Mouse (Mus musculus): ENCODE data around the gene Esrra. TPM values are rescaled to one million over a fixed set of nuclear protein-coding genes. Genes with fewer than 3 reads are reported as not detected.

The Esrra gene
- total RNA-seq, 1 experiment from 2014 or later = 18.2 TPM

GRCm38 (mm10) chr19:6922901-6923735 is 1.5 kb upstream of the Esrra start:
- no peak for ATAC-seq (replicated peaks; ENCODE audit: low read depth, poor library complexity, severe bottlenecking)

GRCm38 (mm10) chr19:6920741-6921636 is 624 bp downstream of the Esrra start:
- no peak for ATAC-seq (replicated peaks; ENCODE audit: low read depth, poor library complexity, severe bottlenecking)

- ATAC-seq (replicated peaks; ENCODE audit: low read depth, poor library complexity, severe bottlenecking) = no peak
Measured at GRCm38 (mm10) chr19:6919876-6920740, 1.5 kb downstream of the Esrra start.

GRCm38 (mm10) chr19:6919431-6919830 is 2.2 kb downstream of the Esrra start:
- no peak for ATAC-seq (replicated peaks; ENCODE audit: low read depth, poor library complexity, severe bottlenecking)

- ATAC-seq (replicated peaks; ENCODE audit: low read depth, poor library complexity, severe bottlenecking) = no peak
Measured at GRCm38 (mm10) chr19:6918321-6918720, 3.3 kb downstream of the Esrra start.

- no peak for ATAC-seq (replicated peaks; ENCODE audit: low read depth, poor library complexity, severe bottlenecking)
Measured at GRCm38 (mm10) chr19:6916496-6916895, 5.1 kb downstream of the Esrra start.

GRCm38 (mm10) chr19:6915276-6915675 is 6.3 kb downstream of the Esrra start:
- no peak for ATAC-seq (replicated peaks; ENCODE audit: low read depth, poor library complexity, severe bottlenecking)

- no peak for ATAC-seq (replicated peaks; ENCODE audit: low read depth, poor library complexity, severe bottlenecking)
Measured at GRCm38 (mm10) chr19:6914540-6914939, 7.1 kb downstream of the Esrra start.

GRCm38 (mm10) chr19:6913991-6914390 is 7.6 kb downstream of the Esrra start:
- no peak for ATAC-seq (replicated peaks; ENCODE audit: low read depth, poor library complexity, severe bottlenecking)

GRCm38 (mm10) chr19:6913036-6913435 is 8.6 kb downstream of the Esrra start:
- ATAC-seq (replicated peaks; ENCODE audit: low read depth, poor library complexity, severe bottlenecking) = no peak

- ATAC-seq (replicated peaks; ENCODE audit: low read depth, poor library complexity, severe bottlenecking) = no peak
Measured at GRCm38 (mm10) chr19:6912205-6912970, 9.2 kb downstream of the Esrra start.

GRCm38 (mm10) chr19:6911101-6912074 is 10.2 kb downstream of the Esrra start:
- no peak for ATAC-seq (replicated peaks; ENCODE audit: low read depth, poor library complexity, severe bottlenecking)

- ATAC-seq (replicated peaks; ENCODE audit: low read depth, poor library complexity, severe bottlenecking) = peak; percentile 56
Measured at GRCm38 (mm10) chr19:6910306-6910705, 11.3 kb downstream of the Esrra start.

- ATAC-seq (replicated peaks; ENCODE audit: low read depth, poor library complexity, severe bottlenecking) = peak; percentile 79
Measured at GRCm38 (mm10) chr19:6909507-6910289, 11.9 kb downstream of the Esrra start, which contains the start of the genes Trmt112 and Prdx5. TSS of gene Trmt112 (plus strand) at chr19:6909698. TSS of gene Prdx5 (minus strand) at chr19:6910106.

GRCm38 (mm10) chr19:6909021-6909420 is 12.6 kb downstream of the Esrra start:
- no peak for ATAC-seq (replicated peaks; ENCODE audit: low read depth, poor library complexity, severe bottlenecking)

GRCm38 (mm10) chr19:6907811-6908540 is 13.6 kb downstream of the Esrra start:
- ATAC-seq (replicated peaks; ENCODE audit: low read depth, poor library complexity, severe bottlenecking) = no peak

GRCm38 (mm10) chr19:6907094-6907493 is 14.5 kb downstream of the Esrra start:
- ATAC-seq (replicated peaks; ENCODE audit: low read depth, poor library complexity, severe bottlenecking) = no peak
